Mouse (Mus musculus) liver, adult 2 months (tissue): Measurements from ENCODE around the gene Amdhd1.

ENCODE experiments used
- CTCF ChIP-seq: fragments of 200-500 bp; IDR thresholded peaks from 2 replicates; pipeline ENCODE4 v1.5.1; 2011; ENCODE audit warnings: low read depth, low read length, control low read depth
- POLR2A ChIP-seq: fragments of 200-500 bp; IDR thresholded peaks from 2 replicates; pipeline ENCODE4 v1.6.1; 2011; ENCODE audit warnings: low read length, control low read depth; ENCODE audit not compliant: insufficient read depth; ENCODE audit errors: extremely low read depth

DNA sequence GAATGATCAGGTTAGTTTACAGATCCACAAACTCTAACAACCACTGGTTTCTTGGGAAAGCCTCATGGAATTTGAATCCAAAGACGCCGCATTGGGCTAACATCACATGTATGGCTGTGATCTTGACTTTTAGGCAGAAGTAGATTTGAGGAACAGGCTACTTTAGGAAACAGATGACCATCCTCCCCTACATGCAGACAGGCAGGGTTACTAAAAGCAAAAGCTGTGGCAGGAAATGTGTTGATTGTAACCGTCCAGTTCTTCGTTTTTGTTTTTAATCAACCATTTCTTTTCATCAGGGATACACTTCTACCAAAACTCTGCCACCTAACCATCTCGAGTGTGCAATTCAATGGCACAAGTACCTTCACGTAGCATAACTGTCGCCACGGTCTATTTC lies 36.1 kb upstream of the Amdhd1 start:
- no peak for TF ChIP-seq CTCF
- no peak for TF ChIP-seq POLR2A
